Mouse (Mus musculus): Measurements from ENCODE around the gene Ccdc71. TPM values are rescaled to one million over a fixed set of nuclear protein-coding genes. Genes with fewer than 3 reads are reported as not detected.

Gene Ccdc71
- polyA plus RNA-seq, 1 experiment from 2014 or later = 49.6 TPM

DNA sequence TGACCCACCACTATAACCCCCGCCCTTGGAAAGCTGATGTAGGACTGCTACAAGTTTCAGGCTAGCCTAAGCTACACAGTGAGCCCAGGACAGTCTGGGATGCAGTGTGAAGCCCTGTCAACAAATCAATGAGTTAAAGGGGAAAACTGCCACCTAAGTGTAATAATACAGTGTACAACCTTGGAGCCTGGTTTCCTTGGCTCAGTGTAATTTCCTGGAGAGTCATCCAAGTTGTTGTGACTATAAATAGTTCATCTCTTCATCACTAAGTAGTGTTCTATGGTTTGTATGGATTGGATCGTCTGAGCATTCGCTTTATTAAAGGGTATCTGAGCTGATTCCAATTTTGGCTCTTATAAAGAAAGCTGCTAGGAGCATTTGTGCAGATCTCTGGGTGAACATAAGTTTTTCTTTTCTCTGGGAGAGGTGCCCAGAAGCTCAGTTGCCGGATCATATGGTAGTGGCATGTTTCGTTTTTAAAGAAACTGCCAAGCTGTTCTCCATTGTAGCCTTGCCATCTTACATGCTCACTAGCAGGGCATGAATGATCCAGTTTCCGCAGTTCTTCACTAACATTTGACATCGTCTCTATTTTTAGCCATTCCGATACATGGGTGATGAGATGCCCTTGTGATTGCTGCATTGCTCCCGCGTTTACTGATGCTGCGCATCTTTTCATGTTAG, 18.9 kb upstream of the Ccdc71 start:
- Histone ChIP-seq H3K4me2 (ENCODE audit: low read length) (no peak overlapping the region), H3K9ac (ENCODE audit: low read length) (no peak overlapping the region), H3K4me3 (ENCODE audit: low read depth, low read length) (no peak overlapping the region), H3K27ac (ENCODE audit: low read depth, low read length) (no peak overlapping the region), H3K4me1 (ENCODE audit: control insufficient read depth, insufficient read depth, low read length) (no peaks in the 10 kb centered on the region), H3K36me3 (ENCODE audit: control insufficient read depth, insufficient read depth, low read length) (no peaks in the 10 kb centered on the region), H3K9me3 (replicated peaks; ENCODE audit: control insufficient read depth, low read length) (no peaks in the 10 kb centered on the region), H3K27me3 (replicated peaks; ENCODE audit: control insufficient read depth, insufficient read depth, low read length) (no peaks in the 10 kb centered on the region)
- ATAC-seq = peak; percentile 65; the same call in 1 of the 2 replicates
- peak; percentile 81 for DNase-seq (ENCODE audit: low spot score)
- 79% methylated on average over 11 of the region's 11 CpGs for WGBS

DNA sequence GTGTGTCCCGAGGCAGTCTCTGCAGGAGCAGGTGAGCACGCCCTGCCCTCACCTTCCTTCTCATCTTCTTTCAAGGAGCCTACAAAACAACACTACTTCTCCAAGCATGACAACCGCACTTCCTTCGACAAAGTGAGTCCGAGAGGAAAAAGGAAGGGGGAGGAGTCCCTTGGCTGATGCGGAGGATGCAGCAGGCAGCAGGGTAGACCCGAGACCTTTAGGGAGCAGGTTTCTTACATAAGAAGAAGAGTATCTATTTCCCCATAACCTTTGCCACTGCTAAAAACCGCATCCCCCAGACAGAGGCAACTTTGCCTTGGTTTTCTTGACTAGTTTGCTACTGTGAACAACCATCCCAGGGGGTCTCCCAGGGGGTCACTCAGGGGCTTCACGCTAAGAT, 15.2 kb upstream of the Ccdc71 start:
- WGBS = 77% methylated on average over 9 of the region's 9 CpGs
- Histone ChIP-seq H3K36me3 (ENCODE audit: control insufficient read depth, insufficient read depth, low read length) (peaks cover 19% of the 10 kb centered on the region), H3K9me3 (replicated peaks; ENCODE audit: control insufficient read depth, low read length) (no peaks in the 10 kb centered on the region), H3K27ac (ENCODE audit: low read depth, low read length) (no peak overlapping the region), H3K27me3 (replicated peaks; ENCODE audit: control insufficient read depth, insufficient read depth, low read length) (no peaks in the 10 kb centered on the region), H3K4me2 (ENCODE audit: low read length) (no peak overlapping the region), H3K4me3 (ENCODE audit: low read depth, low read length) (no peak overlapping the region), H3K4me1 (ENCODE audit: control insufficient read depth, insufficient read depth, low read length) (peaks cover 9% of the 10 kb centered on the region), H3K9ac (ENCODE audit: low read length) (no peak overlapping the region)
- ATAC-seq = no peak
- DNase-seq (ENCODE audit: low spot score) = no peak

GRCm38 (mm10) chr9:108449860-108450259, 10.5 kb upstream of the Ccdc71 start:
- Histone ChIP-seq H3K27ac (ENCODE audit: low read depth, low read length) (peak overlapping the region; percentile 90), H3K4me1 (ENCODE audit: control insufficient read depth, insufficient read depth, low read length) (peaks cover 29% of the 10 kb centered on the region), H3K36me3 (ENCODE audit: control insufficient read depth, insufficient read depth, low read length) (peaks cover 19% of the 10 kb centered on the region), H3K4me3 (ENCODE audit: low read depth, low read length) (peak overlapping the region; percentile 57), H3K27me3 (replicated peaks; ENCODE audit: control insufficient read depth, insufficient read depth, low read length) (no peaks in the 10 kb centered on the region), H3K4me2 (ENCODE audit: low read length) (peak overlapping the region; percentile 61), H3K9me3 (replicated peaks; ENCODE audit: control insufficient read depth, low read length) (no peaks in the 10 kb centered on the region), H3K9ac (ENCODE audit: low read length) (peak overlapping the region; percentile 52)
- DNase-seq (ENCODE audit: low spot score) (peak; percentile 90), ATAC-seq (peak; percentile 56)
- WGBS = 5% methylated on average over 4 of the region's 4 CpGs

- Histone ChIP-seq H3K4me3 (ENCODE audit: low read depth, low read length) (peak overlapping the region; percentile 57), H3K27ac (ENCODE audit: low read depth, low read length) (peak overlapping the region; percentile 90), H3K9me3 (replicated peaks; ENCODE audit: control insufficient read depth, low read length) (no peaks in the 10 kb centered on the region), H3K27me3 (replicated peaks; ENCODE audit: control insufficient read depth, insufficient read depth, low read length) (no peaks in the 10 kb centered on the region), H3K4me1 (ENCODE audit: control insufficient read depth, insufficient read depth, low read length) (peaks cover 29% of the 10 kb centered on the region), H3K36me3 (ENCODE audit: control insufficient read depth, insufficient read depth, low read length) (peaks cover 19% of the 10 kb centered on the region), H3K9ac (ENCODE audit: low read length) (peak overlapping the region; percentile 70), H3K4me2 (ENCODE audit: low read length) (peak overlapping the region; percentile 61)
- WGBS = 43% methylated on average over 21 of the region's 21 CpGs
- peak; percentile 87 for DNase-seq (ENCODE audit: low spot score)
- ATAC-seq = peak; percentile 44
Measured at GRCm38 (mm10) chr9:108450292-108451169, 9.8 kb upstream of the Ccdc71 start.

GRCm38 (mm10) chr9:108451170-108451493, 9.2 kb upstream of the Ccdc71 start:
- peak overlapping the region; percentile 57 for H3K4me3 ChIP-seq (ENCODE audit: low read depth, low read length)
- peaks cover 29% of the 10 kb centered on the region for H3K4me1 ChIP-seq (ENCODE audit: control insufficient read depth, insufficient read depth, low read length)
- no peaks in the 10 kb centered on the region for H3K9me3 ChIP-seq (replicated peaks; ENCODE audit: control insufficient read depth, low read length)
- 82% methylated on average over 6 of the region's 6 CpGs for whole genome bisulfite sequencing
- peak overlapping the region; percentile 90 for H3K27ac ChIP-seq (ENCODE audit: low read depth, low read length)
- ATAC-seq (no peak), DNase-seq (ENCODE audit: low spot score) (no peak)
- H3K27me3 ChIP-seq (replicated peaks; ENCODE audit: control insufficient read depth, insufficient read depth, low read length) = no peaks in the 10 kb centered on the region
- H3K9ac ChIP-seq (ENCODE audit: low read length) = peak overlapping the region; percentile 70
- H3K36me3 ChIP-seq (ENCODE audit: control insufficient read depth, insufficient read depth, low read length) = peaks cover 19% of the 10 kb centered on the region
- peak overlapping the region; percentile 61 for H3K4me2 ChIP-seq (ENCODE audit: low read length)

GRCm38 (mm10) chr9:108451519-108452160, 8.7 kb upstream of the Ccdc71 start:
- Histone ChIP-seq H3K4me1 (ENCODE audit: control insufficient read depth, insufficient read depth, low read length) (peaks cover 29% of the 10 kb centered on the region), H3K9me3 (replicated peaks; ENCODE audit: control insufficient read depth, low read length) (no peaks in the 10 kb centered on the region), H3K4me2 (ENCODE audit: low read length) (peak overlapping the region; percentile 61), H3K27ac (ENCODE audit: low read depth, low read length) (peak overlapping the region; percentile 90), H3K36me3 (ENCODE audit: control insufficient read depth, insufficient read depth, low read length) (peaks cover 19% of the 10 kb centered on the region), H3K9ac (ENCODE audit: low read length) (peak overlapping the region; percentile 70), H3K4me3 (ENCODE audit: low read depth, low read length) (peak overlapping the region; percentile 57), H3K27me3 (replicated peaks; ENCODE audit: control insufficient read depth, insufficient read depth, low read length) (no peaks in the 10 kb centered on the region)
- WGBS = 42% methylated on average over 6 of the region's 6 CpGs
- DNase-seq (ENCODE audit: low spot score) (no peak), ATAC-seq (no peak)

GRCm38 (mm10) chr9:108452291-108452906, 7.9 kb upstream of the Ccdc71 start:
- under 1% methylated on average over 40 of the region's 40 CpGs for WGBS
- Histone ChIP-seq H3K4me1 (ENCODE audit: control insufficient read depth, insufficient read depth, low read length) (peaks cover 29% of the 10 kb centered on the region), H3K27me3 (replicated peaks; ENCODE audit: control insufficient read depth, insufficient read depth, low read length) (no peaks in the 10 kb centered on the region), H3K4me2 (ENCODE audit: low read length) (peak overlapping the region; percentile 61), H3K27ac (ENCODE audit: low read depth, low read length) (peak overlapping the region; percentile 70), H3K36me3 (ENCODE audit: control insufficient read depth, insufficient read depth, low read length) (peaks cover 18% of the 10 kb centered on the region), H3K9me3 (replicated peaks; ENCODE audit: control insufficient read depth, low read length) (no peaks in the 10 kb centered on the region), H3K4me3 (ENCODE audit: low read depth, low read length) (peak overlapping the region; percentile 57), H3K9ac (ENCODE audit: low read length) (peak overlapping the region; percentile 70)
- DNase-seq (ENCODE audit: low spot score) (peak; percentile 95), ATAC-seq (peak; percentile 83)

- peaks cover 13% of the 10 kb centered on the region for H3K36me3 ChIP-seq (ENCODE audit: control insufficient read depth, insufficient read depth, low read length)
- H3K9ac ChIP-seq (ENCODE audit: low read length) = peak overlapping the region; percentile 70
- peak; percentile 14 for ATAC-seq
- H3K4me3 ChIP-seq (ENCODE audit: low read depth, low read length) = peak overlapping the region; percentile 57
- H3K4me2 ChIP-seq (ENCODE audit: low read length) = peak overlapping the region; percentile 61
- H3K27me3 ChIP-seq (replicated peaks; ENCODE audit: control insufficient read depth, insufficient read depth, low read length) = no peaks in the 10 kb centered on the region
- peak overlapping the region; percentile 70 for H3K27ac ChIP-seq (ENCODE audit: low read depth, low read length)
- peaks cover 29% of the 10 kb centered on the region for H3K4me1 ChIP-seq (ENCODE audit: control insufficient read depth, insufficient read depth, low read length)
- no peak for DNase-seq (ENCODE audit: low spot score)
- no peaks in the 10 kb centered on the region for H3K9me3 ChIP-seq (replicated peaks; ENCODE audit: control insufficient read depth, low read length)
- 49% methylated on average over 6 of the region's 6 CpGs for WGBS
Measured at GRCm38 (mm10) chr9:108452911-108453310, 7.4 kb upstream of the Ccdc71 start.

Measured in forebrain, embryonic 14.5 days (tissue).